Mouse (Mus musculus) adrenal gland, postnatal 10 days (tissue): ENCODE measurements around the gene Vav3. TPM values are rescaled to one million over a fixed set of nuclear protein-coding genes. Genes with fewer than 3 reads are reported as not detected.
A peak's percentile ranks its signal among the peaks of the same experiment; 100 is the strongest.

Experiments
- DNase-seq: peaks from one replicate; pipeline ENCODE4 v3.0.0; 2021; ENCODE audit warnings: mixed read lengths
- total RNA-seq, 2 experiments: library from RNA; stranded (reverse); gene quantifications; 2 replicates each; pipeline ENCODE4 v1.2.3; 2021

Gene Vav3
- total RNA-seq, 2 experiments from 2014 or later = 5.7 to 6.2 TPM

- DNase-seq = no peak
Measured at GRCm38 (mm10) chr3:109352690-109353089, 12.2 kb downstream of the Vav3 start.

GRCm38 (mm10) chr3:109353814-109354213 lies 13.4 kb downstream of the Vav3 start:
- DNase-seq = no peak

- DNase-seq = no peak
Measured at GRCm38 (mm10) chr3:109355158-109355557, 14.7 kb downstream of the Vav3 start.

- no peak for DNase-seq
Measured at GRCm38 (mm10) chr3:109360746-109361145, 20.3 kb downstream of the Vav3 start.

GRCm38 (mm10) chr3:109361882-109362281 lies 21.4 kb downstream of the Vav3 start:
- peak; percentile 11 for DNase-seq

- no peak for DNase-seq
Measured at GRCm38 (mm10) chr3:109362310-109362709, 21.9 kb downstream of the Vav3 start.

- DNase-seq = no peak
Measured at GRCm38 (mm10) chr3:109363522-109363921, 23.1 kb downstream of the Vav3 start.

- DNase-seq = no peak
Measured at GRCm38 (mm10) chr3:109365875-109366274, 25.4 kb downstream of the Vav3 start.

GRCm38 (mm10) chr3:109366411-109366851 lies 26.0 kb downstream of the Vav3 start:
- peak; percentile 14 for DNase-seq

- no peak for DNase-seq
Measured at GRCm38 (mm10) chr3:109368383-109369289, 28.2 kb downstream of the Vav3 start.

GRCm38 (mm10) chr3:109371576-109371975 lies 31.1 kb downstream of the Vav3 start:
- DNase-seq = no peak

GRCm38 (mm10) chr3:109372678-109373077 lies 32.2 kb downstream of the Vav3 start:
- DNase-seq = no peak

GRCm38 (mm10) chr3:109378278-109378677 lies 37.8 kb downstream of the Vav3 start:
- no peak for DNase-seq

GRCm38 (mm10) chr3:109378684-109379083 lies 38.2 kb downstream of the Vav3 start:
- DNase-seq = no peak

- no peak for DNase-seq
Measured at GRCm38 (mm10) chr3:109388730-109389129, 48.3 kb downstream of the Vav3 start.

- no peak for DNase-seq
Measured at GRCm38 (mm10) chr3:109401527-109401926, 61.1 kb downstream of the Vav3 start.

- peak; percentile 5 for DNase-seq
Measured at GRCm38 (mm10) chr3:109411294-109411693, 70.8 kb downstream of the Vav3 start.

GRCm38 (mm10) chr3:109420403-109420802 lies 80.0 kb downstream of the Vav3 start:
- no peak for DNase-seq

- DNase-seq = no peak
Measured at GRCm38 (mm10) chr3:109421019-109421418, 80.6 kb downstream of the Vav3 start.

GRCm38 (mm10) chr3:109423440-109424079 lies 83.1 kb downstream of the Vav3 start:
- no peak for DNase-seq

GRCm38 (mm10) chr3:109431285-109431684 lies 90.8 kb downstream of the Vav3 start:
- DNase-seq = no peak

- no peak for DNase-seq
Measured at GRCm38 (mm10) chr3:109438552-109438951, 98.1 kb downstream of the Vav3 start.

GRCm38 (mm10) chr3:109439253-109439652 lies 98.8 kb downstream of the Vav3 start:
- DNase-seq = no peak
